Mouse (Mus musculus) activated CD4-positive, CD25-positive, alpha-beta regulatory T cell, adult 9 weeks (primary cell): Measurements from ENCODE around the gene Klhl13. TPM values are rescaled to one million over a fixed set of nuclear protein-coding genes. Genes with fewer than 3 reads are reported as not detected.

ENCODE experiments used
- polyA plus RNA-seq: library from polyadenylated mRNA; unstranded; fragments of 100-300 nt; shearing (Covaris generic); gene quantifications from one replicate; pipeline ENCODE4 v1.2.1, GENCODE M21; 2017

Gene Klhl13
- not detected for polyA plus RNA-seq

GRCm38 (mm10) chrX:23364514-23365381 lies at the start of gene Klhl13:
TSS of gene Klhl13 (minus strand) at chrX:23365082.

